Mouse (Mus musculus): ENCODE data around the gene Olfr46.
"Not testable (repeated sequence)": the region's sequence is repeated elsewhere in the genome, so short reads cannot be mapped to it uniquely, and the experiment has no call there.

Gene Olfr46

GRCm38 (mm10) chr7:140600969-140601368, at the start of gene Olfr46:
Olfr46 (plus strand) TSS chr7:140601269.
- DNase-seq (ENCODE audit: low spot score in 2 of 2) = not testable (repeated sequence)

GRCm38 (mm10) chr7:140567586-140567985, 33.5 kb upstream of the Olfr46 start, which contains the start of gene Olfr538:
Olfr538 (plus strand) TSS chr7:140567886.
- DNase-seq (ENCODE audit: low spot score in 2 of 2) = no peak

- DNase-seq (ENCODE audit: low spot score in 2 of 2) = not testable (repeated sequence)
These were observed 27.6 kb downstream of the Olfr46 start, which contains the start of gene Olfr61 for GRCm38 (mm10) chr7:140628670-140629069. Olfr61 (plus strand) TSS chr7:140628970.

- DNase-seq (ENCODE audit: low spot score in 2 of 2) = no peak
These were observed 29.5 kb downstream of the Olfr46 start for GRCm38 (mm10) chr7:140630559-140630958.

GRCm38 (mm10) chr7:140646152-140646551, 45.1 kb downstream of the Olfr46 start, which contains the start of gene Olfr53:
Olfr53 (plus strand) TSS chr7:140646452.
- DNase-seq (ENCODE audit: low spot score in 2 of 2) = no peak

- DNase-seq (ENCODE audit: low spot score in 2 of 2) = no peak
These were observed 58.6 kb downstream of the Olfr46 start, which contains the start of gene Olfr539 for GRCm38 (mm10) chr7:140659630-140660029. Olfr539 (plus strand) TSS chr7:140659930.

All from cerebellum, postnatal 4 days (tissue).